Mouse (Mus musculus): ENCODE results near the gene Hdac4. TPM values are rescaled to one million over a fixed set of nuclear protein-coding genes. Genes with fewer than 3 reads are reported as not detected.

The Hdac4 gene
- total RNA-seq, 2 experiments from 2014 or later = 78.6 to 81.6 TPM

DNA sequence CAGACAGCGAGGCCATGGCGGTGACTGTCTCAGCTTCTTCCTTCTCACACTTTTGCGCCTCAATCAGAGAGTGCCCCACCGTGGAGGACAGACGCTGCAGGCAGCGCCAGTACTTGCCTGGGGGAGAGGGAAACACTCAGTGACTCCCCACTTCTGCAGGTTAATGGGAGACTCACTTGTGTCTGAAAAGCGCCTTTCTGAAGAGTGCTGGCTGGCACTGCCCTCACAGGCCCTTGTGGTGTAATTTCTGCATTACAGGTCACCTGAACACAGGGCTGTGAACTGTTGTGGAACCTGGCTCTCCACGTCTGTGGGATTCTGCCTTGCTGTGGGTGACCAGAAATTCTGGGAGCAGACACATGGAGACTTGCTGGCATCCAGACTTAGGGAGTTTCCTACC is 261.8 kb downstream of the Hdac4 start:
- intact Hi-C loops (cut with DNase I) = no loop called here
- DNase-seq = no peak

DNA sequence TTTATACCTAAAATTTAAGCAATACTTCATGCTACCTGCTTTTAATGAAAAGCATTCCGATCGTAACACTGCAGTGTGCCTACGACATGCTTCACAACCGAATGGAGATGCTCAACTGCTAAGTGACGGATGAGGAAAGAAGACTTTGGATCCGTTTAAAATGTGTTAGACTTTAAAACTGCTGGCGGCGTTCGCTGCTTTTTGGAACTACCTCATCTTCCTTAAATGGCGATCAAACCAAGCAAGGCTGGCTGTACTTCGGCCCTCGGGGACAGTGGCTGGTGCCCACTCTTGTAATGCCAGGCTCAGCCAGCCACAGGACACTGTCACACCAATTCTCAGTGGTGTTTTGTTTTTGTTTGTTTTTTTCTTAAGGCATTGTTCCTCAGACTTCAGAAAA is 263.3 kb downstream of the Hdac4 start:
- intact Hi-C loops (cut with DNase I) = no loop called here
- DNase-seq = no peak

DNA sequence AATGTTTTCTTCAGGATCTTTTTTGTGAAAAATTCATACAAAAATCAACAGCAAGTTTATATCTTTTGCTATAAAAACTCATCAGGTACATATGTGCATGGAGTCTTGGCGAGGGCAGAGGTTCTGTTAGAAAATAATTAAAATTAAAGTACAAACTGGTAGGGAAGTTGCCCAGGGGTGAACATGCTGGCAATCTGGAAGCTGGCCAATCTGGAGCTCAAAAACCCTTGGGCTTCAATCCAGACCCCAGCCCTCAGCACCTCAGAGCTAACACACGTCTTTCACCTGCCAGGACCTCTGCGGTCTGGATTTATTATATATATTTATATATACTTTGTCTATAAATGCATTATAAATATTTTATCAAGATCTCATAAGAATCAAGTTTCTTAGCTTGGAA is 263.7 kb downstream of the Hdac4 start:
- peak; percentile 59 for DNase-seq
- intact Hi-C loops (cut with DNase I) = no loop called here

DNA sequence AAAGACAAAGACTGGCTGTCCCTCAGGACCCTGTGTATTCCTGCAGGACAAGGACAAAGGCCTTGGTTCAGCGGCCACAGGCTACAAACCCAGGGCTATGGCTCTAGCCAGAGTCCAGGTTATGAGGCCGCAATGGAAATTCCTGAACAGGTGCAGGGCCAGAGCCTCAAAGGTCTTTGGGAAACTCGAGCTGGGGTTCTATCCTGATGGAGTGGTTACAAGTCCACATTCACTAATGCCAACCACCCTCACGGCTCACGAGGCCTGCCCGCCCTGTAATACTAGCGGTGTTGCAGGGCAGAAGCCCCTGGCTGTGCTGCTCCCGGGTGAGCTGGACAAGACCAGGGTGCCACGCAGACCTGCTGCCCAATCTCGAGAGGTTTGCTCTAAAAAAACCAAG is 264.3 kb downstream of the Hdac4 start:
- DNase-seq = no peak
- intact Hi-C loops (cut with DNase I) = no loop called here

DNA sequence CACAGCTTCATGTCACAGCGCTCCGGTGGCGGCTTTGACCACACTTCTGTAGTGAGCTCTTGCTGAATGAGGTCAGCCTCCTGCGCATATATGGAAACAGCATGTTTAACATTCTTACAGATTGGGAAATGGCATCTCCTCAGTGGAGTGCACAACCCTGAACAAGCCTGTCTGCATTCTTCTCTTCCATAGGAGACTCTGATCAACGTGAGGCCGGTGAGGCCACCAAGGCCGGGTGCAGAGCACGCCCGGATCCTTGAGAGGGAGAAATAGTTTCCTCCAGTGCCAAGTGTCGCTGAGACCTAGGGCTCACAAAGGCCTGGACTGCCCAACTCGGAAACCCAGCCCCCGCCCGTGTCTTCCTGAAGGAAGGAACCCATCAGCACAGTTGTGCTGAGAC is 266.4 kb downstream of the Hdac4 start:
- intact Hi-C loops (cut with DNase I) = no loop called here
- DNase-seq = no peak

DNA sequence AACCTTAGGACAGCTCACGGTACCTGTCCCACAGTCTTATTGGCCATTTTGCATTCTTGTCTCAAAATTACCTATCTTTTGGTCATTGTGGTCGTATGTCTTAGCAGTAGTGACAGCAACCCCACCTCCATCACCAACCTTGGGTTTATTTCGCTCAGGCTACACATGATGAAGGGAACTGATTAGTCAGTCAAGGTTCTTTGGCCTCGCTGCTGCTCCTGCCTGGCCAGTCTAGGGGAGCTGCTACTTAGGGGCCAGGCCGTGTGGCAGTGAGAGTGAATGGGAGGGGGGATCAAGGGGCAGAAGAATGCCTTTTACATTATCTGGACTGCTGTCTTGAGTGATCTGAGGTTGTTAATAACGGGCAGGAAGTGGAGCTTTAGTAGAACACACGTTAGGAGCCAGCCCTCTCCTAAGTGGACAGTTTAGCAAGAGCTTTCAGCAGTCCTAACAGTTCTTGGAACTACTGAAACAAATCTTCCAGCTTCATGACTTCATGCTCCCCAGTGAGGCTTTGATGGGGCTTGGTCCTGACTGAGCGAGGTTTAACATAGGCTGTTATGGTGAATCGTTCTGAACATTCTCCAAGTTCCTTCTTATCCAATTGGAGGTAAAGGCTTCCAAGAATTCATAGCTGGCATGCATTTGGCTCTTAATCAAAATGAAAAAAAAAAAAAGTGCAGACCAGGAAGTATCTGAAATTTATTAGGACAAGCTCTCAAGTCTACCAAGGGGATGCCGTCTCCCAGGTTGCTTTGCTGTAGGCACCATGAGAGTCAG is 267.8 kb downstream of the Hdac4 start:
- no peak for DNase-seq
- intact Hi-C loops (cut with DNase I) = no loop called here

DNA sequence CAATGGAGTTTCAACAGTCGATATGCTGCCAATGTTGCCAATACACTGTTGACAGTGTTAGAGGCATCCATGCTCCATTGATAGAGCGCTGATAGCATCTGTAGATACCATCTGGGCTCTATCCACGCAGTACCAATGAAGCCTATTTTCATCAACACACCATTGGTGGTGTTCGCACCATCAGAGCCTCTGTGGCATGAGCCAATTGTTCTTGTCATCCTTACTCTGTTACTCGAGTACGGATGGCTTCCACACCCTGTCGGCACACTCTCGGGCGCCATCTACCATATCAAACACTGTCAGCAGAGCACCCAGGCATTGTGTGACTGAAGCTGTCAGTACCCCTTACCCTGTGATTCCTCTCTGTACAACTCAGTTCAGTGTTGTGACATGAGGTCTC is 271.9 kb downstream of the Hdac4 start:
- DNase-seq = no peak
- intact Hi-C loops (cut with DNase I) = no loop called here

DNA sequence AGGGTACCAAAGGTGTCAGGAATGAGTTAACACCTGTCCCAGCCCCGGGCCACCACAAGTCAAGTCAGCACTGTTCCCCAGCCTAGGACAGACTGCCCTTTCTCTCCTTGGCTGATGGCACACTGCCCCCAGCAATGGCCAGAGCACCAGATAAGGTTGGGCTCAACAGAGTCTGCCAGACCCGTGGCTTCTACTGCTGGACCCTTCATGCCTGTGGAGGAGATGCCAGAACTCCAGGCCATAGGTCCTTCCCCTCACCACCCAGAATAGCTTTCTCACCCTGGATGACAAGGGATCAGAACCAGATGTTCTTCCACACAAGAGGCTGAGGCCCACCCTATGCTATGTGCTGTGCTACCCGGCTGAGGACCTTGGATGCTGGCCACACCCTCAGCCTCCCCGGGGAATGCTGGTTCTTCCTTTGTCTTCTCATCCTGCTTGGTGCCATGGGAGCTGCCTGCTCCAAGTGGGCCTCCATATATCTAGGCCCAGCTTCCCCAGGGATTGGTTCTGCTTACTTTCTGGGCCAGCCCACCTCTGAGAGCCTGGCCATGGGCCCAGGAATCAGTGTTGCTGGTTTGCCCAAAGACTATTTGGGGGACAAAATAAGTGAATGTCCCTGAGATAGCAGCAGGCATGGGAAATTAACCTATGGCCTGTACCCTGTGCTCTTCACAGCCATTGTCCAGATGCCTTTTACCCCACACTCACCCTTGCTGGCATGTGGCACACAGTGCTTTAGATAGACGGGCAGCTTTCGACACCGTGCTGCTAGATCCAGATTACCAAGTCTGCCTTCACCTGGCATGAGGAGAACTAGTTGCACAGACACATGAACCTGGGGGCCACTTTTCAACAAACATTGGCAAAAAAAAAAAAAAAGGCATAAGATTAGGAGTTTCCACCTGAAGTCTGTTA is 273.0 kb downstream of the Hdac4 start:
- no peak for DNase-seq
- intact Hi-C loops (cut with DNase I) = no loop called here

DNA sequence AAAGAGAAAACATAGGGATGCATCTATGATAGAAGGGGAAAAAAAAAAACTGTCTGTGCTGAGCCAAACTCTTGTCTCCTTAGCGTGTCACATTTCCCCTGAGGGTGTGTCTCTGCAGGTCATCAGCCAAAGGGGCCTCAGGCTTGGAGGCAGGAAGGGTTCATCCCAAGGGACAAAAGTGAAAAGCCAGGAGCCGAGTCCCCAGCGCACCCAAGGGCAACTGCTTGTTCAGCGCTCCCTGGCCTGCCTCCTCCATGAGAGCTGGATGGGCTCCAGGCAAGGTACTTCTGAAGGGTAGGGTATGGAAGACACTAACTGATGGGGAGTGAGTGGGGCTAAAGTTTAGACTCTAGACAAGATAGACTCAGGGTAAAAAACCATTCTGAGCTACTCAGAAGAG is 273.8 kb downstream of the Hdac4 start:
- DNase-seq = no peak
- intact Hi-C loops (cut with DNase I) = no loop called here

DNA sequence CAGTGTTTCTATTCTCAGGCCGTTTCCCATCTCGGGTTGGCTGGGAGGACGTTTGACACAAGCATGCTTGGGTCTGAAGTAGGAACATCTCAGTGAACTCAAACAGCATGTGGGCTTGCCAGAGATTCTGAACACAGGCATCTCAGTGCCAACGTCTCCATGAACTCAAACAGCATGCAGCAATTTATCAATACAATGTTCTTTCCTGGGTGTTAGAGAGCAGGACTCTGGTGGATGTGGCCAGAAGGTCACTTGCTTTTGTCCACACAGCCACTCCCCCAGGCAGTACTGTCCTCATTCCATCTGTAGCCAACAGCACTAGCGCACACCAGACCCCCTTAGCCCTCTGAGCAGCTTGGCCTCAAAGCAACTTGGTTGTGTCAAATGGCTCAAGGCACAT is 274.2 kb downstream of the Hdac4 start:
- intact Hi-C loops (cut with DNase I) = no loop called here
- DNase-seq = no peak

DNA sequence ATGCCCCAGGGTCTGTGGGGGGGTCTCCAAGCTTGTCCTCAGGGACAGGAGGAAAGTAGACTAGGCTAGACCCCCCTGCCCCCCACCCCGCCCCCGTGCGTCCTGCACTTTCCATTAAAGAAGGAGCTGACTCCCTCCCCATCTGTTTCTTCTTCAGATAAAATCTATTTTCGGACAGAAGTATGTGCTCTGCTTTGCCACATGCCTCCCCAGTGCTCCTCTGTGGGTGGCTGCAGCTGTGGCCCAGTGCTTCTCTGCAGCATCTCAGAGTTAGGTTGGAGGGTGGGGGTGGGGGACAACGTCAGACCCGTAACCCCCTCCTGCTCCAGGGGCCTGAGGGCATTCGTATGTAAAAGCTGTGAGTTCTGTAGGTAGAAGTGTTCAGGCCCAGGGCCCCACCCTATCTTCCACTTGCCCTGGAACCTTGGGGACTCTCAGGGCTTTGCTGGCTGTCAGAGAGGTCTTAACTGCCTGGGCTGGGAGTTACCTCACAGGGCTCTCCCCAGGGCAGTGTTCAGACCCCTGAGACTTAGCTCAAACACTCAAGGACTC is 275.4 kb downstream of the Hdac4 start:
- intact Hi-C loops (cut with DNase I) = no loop called here
- DNase-seq = no peak

DNA sequence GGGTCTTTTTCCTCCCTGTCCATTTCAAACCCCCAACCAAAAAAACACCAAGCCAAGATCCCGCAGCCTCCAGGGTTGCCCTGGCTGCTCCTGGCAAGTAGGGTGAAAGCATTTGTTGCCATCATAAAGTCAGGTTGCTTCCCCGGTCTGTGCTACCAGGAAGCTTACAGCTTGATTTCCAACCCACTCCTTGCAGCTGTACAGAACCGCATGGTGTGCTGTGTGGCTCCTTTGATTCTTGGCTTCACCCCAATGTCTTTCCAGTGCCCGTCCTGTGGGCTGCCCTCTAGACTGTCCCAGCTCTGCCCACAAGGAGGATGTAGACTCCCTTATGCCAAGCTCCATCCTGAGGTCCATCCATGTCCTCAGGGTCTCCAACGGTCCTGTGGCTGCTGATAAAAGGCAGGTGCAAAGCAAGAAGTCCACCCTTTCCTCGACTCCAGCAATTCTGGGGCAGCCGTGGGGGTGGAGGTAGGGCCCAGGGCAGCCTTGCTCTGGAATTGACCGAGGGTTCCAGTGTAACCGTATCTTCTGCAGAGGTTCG is 277.2 kb downstream of the Hdac4 start:
- no peak for DNase-seq
- intact Hi-C loops (cut with DNase I) = no loop called here

DNA sequence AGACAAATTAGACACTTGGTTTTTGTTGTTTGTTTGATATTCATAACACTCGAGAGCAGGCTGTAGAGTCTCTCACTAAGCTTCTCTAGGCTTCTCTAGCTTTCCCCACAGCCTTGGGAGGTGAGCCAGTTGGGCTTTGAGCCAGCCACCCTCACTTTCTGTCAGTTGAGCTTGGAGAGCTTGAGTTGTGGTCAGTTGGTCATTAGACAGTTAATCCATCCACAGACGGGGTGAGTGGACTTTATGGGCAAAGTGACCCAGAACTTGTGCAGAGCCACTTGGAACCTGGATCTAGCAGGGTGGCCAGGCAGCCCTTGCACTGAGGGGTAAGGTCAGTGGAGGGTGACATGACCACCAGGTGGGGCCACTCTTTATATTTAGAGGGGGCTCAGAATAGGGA is 277.9 kb downstream of the Hdac4 start:
- DNase-seq = no peak
- intact Hi-C loops (cut with DNase I) = no loop called here

DNA sequence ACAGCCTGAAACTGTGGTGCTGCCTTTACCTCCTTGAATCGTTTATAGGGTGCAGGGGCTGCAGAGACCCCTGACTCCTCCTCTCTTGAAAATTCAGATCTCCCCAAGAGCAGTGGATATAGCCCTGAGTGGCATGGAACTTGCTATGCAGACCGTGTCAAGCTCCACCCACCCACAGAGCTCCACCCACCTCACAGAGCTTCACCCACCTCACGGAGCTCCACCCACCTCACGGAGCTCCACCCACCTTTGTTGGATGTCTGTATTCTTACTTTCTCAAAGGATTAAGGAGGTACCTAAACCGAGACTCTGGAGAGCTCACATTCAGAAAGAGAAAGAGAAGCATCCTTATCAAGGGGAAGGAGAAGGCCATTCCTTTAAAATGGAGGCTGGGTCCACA is 279.5 kb downstream of the Hdac4 start:
- DNase-seq = no peak
- intact Hi-C loops (cut with DNase I) = no loop called here

DNA sequence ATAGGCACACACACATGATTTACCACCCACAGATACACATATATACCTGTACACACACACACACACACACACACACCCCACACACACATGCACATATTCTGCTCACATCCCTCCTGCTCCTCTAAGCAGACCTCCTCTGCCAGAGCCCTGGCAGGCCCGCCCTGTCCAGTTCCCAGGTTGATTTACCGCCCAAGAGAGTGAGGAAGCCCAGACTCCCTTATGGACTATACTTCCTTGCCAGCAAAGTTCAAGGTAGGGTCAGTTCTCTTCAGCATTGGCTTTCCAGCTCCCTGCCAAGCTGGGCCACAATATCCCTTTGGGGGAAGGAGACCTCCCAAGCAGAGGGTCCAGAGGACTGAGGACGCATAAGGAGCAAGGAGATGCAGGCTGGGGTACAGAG is 280.9 kb downstream of the Hdac4 start:
- intact Hi-C loops (cut with DNase I) = no loop called here

DNA sequence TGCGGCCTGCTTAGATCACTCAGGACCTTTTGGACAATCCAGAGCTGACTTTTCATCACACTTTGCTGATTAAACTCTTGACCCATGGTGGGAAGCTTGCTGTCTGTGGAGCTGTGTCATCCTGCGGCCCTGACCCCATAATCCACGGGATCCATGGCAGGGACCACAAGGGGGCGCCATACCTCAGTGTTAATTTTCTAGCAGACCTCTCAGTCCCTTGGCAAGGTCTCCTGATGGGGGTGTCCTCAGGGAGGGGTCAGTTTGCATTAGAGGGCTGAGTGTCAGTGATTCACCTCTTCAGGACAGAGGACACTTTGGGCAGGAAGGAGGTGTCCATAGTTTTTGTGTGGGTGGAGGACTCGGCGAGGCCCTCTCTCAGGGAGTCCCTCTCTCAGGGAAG is 281.6 kb downstream of the Hdac4 start:
- intact Hi-C loops (cut with DNase I) = no loop called here
- DNase-seq = peak; percentile 62

More for the DNA sequence above, 280.9 kb downstream of the Hdac4 start:
- no peak for DNase-seq

DNA sequence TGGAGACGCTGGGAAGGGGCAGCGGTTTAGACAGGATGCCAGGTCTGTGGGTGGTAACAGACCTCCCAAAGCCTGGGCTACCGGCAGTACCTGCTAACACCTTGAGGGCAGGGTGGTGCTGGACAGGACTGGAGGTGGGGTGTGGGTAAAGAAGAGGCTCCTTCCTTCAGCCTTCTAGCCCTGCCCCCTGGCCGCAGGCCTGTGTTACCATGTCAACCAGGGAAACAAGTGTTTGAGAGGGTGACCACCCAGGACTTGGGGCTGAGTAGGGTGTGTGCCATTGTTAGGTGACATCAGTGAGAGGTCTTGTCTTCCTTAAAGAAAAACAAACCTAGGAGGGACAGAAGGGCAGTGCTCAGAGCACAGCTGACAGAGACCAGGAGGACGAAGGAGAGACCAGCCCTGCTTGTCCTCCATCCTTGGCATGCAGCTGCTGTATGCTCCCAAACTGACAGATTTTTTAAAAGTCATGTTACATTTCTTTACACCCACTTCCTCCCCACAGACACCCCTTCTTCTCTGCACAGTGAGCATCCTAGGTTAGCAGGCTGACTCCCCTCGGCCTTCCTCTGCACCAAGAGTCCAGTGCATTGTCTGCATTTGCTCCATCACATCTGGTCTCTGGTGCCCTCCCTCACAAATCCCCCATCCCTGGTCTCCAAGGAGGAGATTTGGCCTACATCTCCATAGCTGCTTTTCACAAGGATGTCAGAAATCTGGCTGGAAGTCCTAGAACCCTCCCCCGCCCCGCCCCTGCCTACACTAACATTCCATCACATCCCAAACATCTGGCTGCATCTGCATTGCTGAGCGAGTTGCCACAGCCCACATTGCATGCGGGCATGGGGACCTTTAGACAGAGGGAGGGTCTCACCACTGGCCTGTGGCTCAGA is 283.0 kb downstream of the Hdac4 start:
- no peak for DNase-seq
- intact Hi-C loops (cut with DNase I) = no loop called here

DNA sequence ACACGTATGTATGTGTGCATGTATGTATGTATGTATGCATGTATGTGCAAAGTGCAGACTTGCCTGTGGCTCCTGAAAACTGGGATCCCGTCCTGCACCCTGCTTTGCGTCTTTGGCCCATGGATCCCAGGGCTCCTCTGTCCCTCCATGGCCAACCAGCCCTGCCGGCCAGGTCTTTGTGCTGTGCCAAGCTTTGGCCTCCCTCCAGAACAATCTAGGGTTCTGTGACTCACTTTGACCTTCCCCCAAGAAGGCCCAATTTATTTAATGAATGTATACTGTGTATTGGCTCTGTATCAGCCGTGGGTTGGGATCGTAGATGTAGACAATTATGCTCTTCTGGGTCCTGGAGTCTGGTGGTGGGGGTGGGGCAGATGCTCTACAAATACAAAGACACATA is 290.2 kb downstream of the Hdac4 start:
- intact Hi-C loops (cut with DNase I) = no loop called here

DNA sequence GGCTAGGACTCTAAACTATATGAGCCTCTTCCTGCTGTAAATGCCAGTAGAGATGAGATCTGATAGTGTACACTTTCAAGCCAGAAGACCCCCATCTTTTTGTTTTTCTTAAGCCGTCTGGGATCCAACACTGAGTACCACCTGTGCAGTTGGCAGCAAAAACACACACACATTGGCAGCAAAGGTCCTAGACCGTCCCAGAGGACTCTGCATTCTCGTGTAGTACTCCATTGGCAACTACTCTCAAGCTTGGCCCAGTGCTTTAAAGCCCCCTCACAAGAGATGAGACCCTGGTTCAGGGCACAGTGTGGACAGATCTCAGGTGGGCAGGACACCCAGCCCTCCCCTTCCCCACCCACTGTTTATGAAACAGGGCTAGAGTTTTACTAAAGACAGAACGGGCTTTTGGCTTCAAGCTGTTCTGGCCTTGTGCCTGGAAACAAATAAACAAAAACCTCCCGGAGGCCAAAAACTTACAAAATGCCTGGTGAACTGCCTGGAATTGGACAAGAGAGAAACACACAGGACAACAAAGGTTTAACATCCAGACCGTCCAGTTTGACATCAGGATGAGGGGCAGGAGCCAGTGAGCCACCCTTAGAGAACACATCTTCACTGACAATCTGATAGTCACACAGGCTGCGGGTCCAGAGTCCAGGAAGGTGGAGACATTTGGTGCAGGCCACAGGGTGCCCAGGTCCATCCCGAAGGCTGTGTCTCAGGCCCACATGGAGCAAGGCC is 292.1 kb downstream of the Hdac4 start:
- peak; percentile 31 for DNase-seq
- intact Hi-C loops (cut with DNase I) = no loop called here

More for the DNA sequence above, 290.2 kb downstream of the Hdac4 start:
- DNase-seq = no peak

DNA sequence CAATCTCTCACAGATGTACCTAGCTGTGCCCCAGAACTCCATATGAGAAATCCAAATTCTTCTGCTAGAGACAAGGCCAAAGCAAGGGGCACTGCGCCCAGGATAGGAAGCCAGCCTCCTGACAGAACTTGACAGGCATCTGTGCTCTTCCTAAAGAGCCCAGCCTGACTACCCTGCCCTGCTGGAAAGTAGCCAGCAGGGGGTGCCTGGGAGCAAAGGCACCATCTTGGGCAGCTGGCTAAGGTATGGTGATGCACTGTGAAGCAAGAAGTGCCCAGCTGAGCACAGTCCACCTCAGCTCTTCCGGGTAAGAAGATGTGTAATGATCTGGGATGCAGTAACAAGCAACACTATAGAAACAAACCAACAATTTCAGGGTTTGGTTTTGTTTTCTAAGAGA is 298.4 kb downstream of the Hdac4 start:
- intact Hi-C loops (cut with DNase I) = no loop called here
- DNase-seq = no peak
